ENCODE assay signal across 12 mouse cellular contexts in genomic region chr7:89563501-89563900, GRCm38 (mm10). TPM values are rescaled to one million over a fixed set of nuclear protein-coding genes. Genes with fewer than 3 reads are reported as not detected.
DNase-seq lines count a peak whose midpoint lies in the region; TF ChIP-seq lines count a peak whose summit lies in the region.
"Had no signal": no experiment of that assay in that cellular context is flagged by ENCODE, and none has a peak within 500 bp of the region (broad histone marks: within the 10 kb centered on the region; RNA-seq: fewer than 3 reads in every experiment).

No protein-coding gene starts in this region.

- intact Hi-C loops in left cerebral cortex, postnatal 10 days (cut with DNase I), result no loop called here

- no peak overlapping the region for H3K27ac ChIP-seq in thymus, adult 2 months (ENCODE audit: control insufficient read depth, insufficient read depth, low read length)
- H3K27ac ChIP-seq: heart, embryonic 15.5 days; layer of hippocampus, adult 2 months; macrophage had no signal

- no peak overlapping the region for H3K4me3 ChIP-seq in thymus, adult 2 months (ENCODE audit: control insufficient read depth, insufficient read depth, low read length)
- H3K4me3 ChIP-seq: heart, embryonic 15.5 days; layer of hippocampus, adult 2 months had no signal

- 100% methylated on average over 2 of the region's 2 CpGs for WGBS in thymus, adult 2 months

- H3K27me3 ChIP-seq in thymus, adult 2 months (ENCODE audit: control insufficient read depth, insufficient read depth, low read length), result no peaks in the 10 kb centered on the region
- H3K27me3 ChIP-seq: CH12.LX; heart, embryonic 15.5 days had no signal

- no peak for TF ChIP-seq CTCF in thymus, adult 2 months (IDR thresholded peaks at IDR 0.05; ENCODE audit: borderline replicate concordance, control insufficient read depth, extremely low read depth, insufficient read depth, low read length, poor library complexity)

- DNase-seq in left cerebral cortex, adult 11 months (ENCODE audit: low spot score), result peak; percentile 28
- DNase-seq in left cerebral cortex, postnatal 10 days (ENCODE audit: extremely low spot score in 1 of 2, low spot score in 2 of 2), result no peak
- peak; percentile 48 for DNase-seq in adrenal gland, postnatal 10 days
- peak; percentile 74 for DNase-seq in heart, adult 8-10 months (ENCODE audit: low spot score)
- DNase-seq in lung, postnatal 10 days, result peak; percentile 35
- no peak for DNase-seq in kidney, postnatal 14 days
- no peak for DNase-seq in kidney, adult 11 months
- no peak for DNase-seq in thymus, adult 2 months

- no peaks in the 10 kb centered on the region for H3K4me1 ChIP-seq in thymus, adult 2 months (replicated peaks; ENCODE audit: control insufficient read depth, insufficient read depth, low read length)

- H3K36me3 ChIP-seq in thymus, adult 2 months (ENCODE audit: control insufficient read depth, insufficient read depth, low read length), result no peaks in the 10 kb centered on the region
- H3K36me3 ChIP-seq: heart, embryonic 15.5 days had no signal

- no peak for TF ChIP-seq POLR2A in thymus, adult 2 months (IDR thresholded peaks at IDR 0.05; ENCODE audit: control insufficient read depth, extremely low read depth, insufficient read depth, low read length, poor library complexity)

RNA-seq across cellular contexts. Expression of gene Prss23, which starts 36.5 kb away (rescaled TPM):
- total RNA-seq in left cerebral cortex, postnatal 10 days (2021), result 1 to 10 TPM; 4.9 to 5.1 TPM
- total RNA-seq in adrenal gland, postnatal 10 days (2021), result 10 to 100 TPM; 23.2 to 24.5 TPM
- total RNA-seq in heart, adult 8-10 months (2022), result 10 to 100 TPM; 12.3 to 19.3 (median 17.8) TPM
- polyA plus RNA-seq in thymus, adult 2 months (2012; rRNA removed), result 10.7 and 17.1 TPM in 2 replicates
- polyA plus RNA-seq: macrophage had no signal

Comparison
In these comparisons a context has a peak if more than half of its experiments do, and no peak if none do; other contexts are left out.
1. DNase-seq: peak in left cerebral cortex, adult 11 months (single experiment), adrenal gland, postnatal 10 days (single experiment), heart, adult 8-10 months (single experiment) and lung, postnatal 10 days (single experiment); none in left cerebral cortex, postnatal 10 days (0 of 2), kidney, postnatal 14 days (single experiment), kidney, adult 11 months (single experiment) and thymus, adult 2 months (single experiment).